7 mouse cellular contexts compared by ENCODE assay signal in the genomic region with DNA sequence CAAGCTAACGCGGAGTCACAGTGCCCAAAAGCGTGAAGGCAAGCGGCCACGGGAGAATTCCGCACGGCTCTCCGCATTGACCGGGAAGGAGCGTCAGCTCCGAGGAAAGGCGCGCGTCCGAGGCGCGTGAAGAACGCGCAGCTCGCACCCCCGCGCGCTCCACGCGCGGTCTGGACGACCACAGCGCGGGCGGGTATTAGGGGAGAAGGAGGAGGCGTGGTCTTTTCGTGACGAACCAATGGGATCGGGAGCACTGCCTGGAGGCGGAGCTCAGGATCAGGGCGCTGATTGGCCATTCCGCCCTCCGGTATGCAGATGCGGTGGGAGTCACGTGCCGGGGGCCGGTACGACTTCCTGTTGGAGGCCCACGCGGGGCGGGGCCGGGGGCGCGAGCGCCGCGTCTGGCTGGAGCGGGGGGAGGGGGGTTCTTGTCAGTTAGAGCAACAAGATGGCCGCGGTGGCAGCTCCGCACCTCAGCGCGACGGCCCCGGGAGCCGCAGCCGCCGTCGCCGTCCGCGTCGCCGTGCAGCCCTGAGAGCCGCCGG. TPM values are rescaled to one million over a fixed set of nuclear protein-coding genes. Genes with fewer than 3 reads are reported as not detected.
DNase-seq lines count a peak whose midpoint lies in the region; ATAC-seq and TF ChIP-seq lines count a peak whose summit lies in the region.

No protein-coding gene starts in this region.

- intact Hi-C loops in left cerebral cortex, postnatal 4 days (cut with DNase I), result loop anchor here (10.0 kb wide), 2 partner anchors 180 to 250 kb away; no protein-coding TSS in a partner anchor

- peaks cover 51% of the 10 kb centered on the region for H3K4me1 ChIP-seq in embryonic facial prominence, embryonic 10.5 days
- H3K4me1 ChIP-seq in intestine, postnatal 0 days (replicated peaks; ENCODE audit: control insufficient read depth, insufficient read depth, low read length), result 0 out of 2 replicates have a peak, but pooled peaks cover 7% of the 10 kb centered on the region
- H3K4me1 ChIP-seq in midbrain, embryonic 12.5 days, result peaks cover 43% of the 10 kb centered on the region
- H3K4me1 ChIP-seq in small intestine, adult 2 months (ENCODE audit: control insufficient read depth, insufficient read depth, insufficient read length, low read length), result peaks cover 5% of the 10 kb centered on the region

- TF ChIP-seq CTCF in intestine, postnatal 0 days (IDR thresholded peaks at IDR 0.05; ENCODE audit: low read depth), result peak; percentile 21; the same call in 1 of the 2 replicates
- no peak for TF ChIP-seq CTCF in small intestine, adult 2 months (IDR thresholded peaks at IDR 0.05; ENCODE audit: extremely low read depth, insufficient read length, insufficient replicate concordance, low read depth, low read length)

- H3K4me2 ChIP-seq in intestine, postnatal 0 days (replicated peaks; ENCODE audit: low read depth), result peak overlapping the region; percentile 95
- H3K4me2 ChIP-seq in midbrain, embryonic 12.5 days (replicated peaks), result peak overlapping the region; percentile 85

- peak; percentile 99 for TF ChIP-seq POLR2A in small intestine, adult 2 months (IDR thresholded peaks at IDR 0.05; ENCODE audit: low read depth, low read length)

- WGBS in embryonic facial prominence, embryonic 10.5 days, result under 1% methylated on average over 71 of the region's 71 CpGs
- under 1% methylated on average over 52 of the region's 71 CpGs for WGBS in intestine, postnatal 0 days
- under 1% methylated on average over 54 of the region's 71 CpGs for WGBS in midbrain, embryonic 12.5 days
- WGBS in small intestine, adult 2 months, result 1% methylated on average over 71 of the region's 71 CpGs

- no peaks in the 10 kb centered on the region for H3K36me3 ChIP-seq in embryonic facial prominence, embryonic 10.5 days (replicated peaks)
- no peaks in the 10 kb centered on the region for H3K36me3 ChIP-seq in intestine, postnatal 0 days (ENCODE audit: control insufficient read depth, insufficient read depth)
- H3K36me3 ChIP-seq in midbrain, embryonic 12.5 days, result no peaks in the 10 kb centered on the region
- H3K36me3 ChIP-seq in small intestine, adult 2 months (ENCODE audit: control insufficient read depth, insufficient read depth, low read length), result no peaks in the 10 kb centered on the region

- H3K27me3 ChIP-seq in embryonic facial prominence, embryonic 10.5 days (replicated peaks; ENCODE audit: low read depth, poor library complexity, severe bottlenecking), result peaks cover 32% of the 10 kb centered on the region
- H3K27me3 ChIP-seq in intestine, postnatal 0 days (replicated peaks; ENCODE audit: control insufficient read depth, insufficient read depth, low read length), result peaks cover 4% of the 10 kb centered on the region; the same call in 1 of the 2 replicates
- peaks cover 22% of the 10 kb centered on the region for H3K27me3 ChIP-seq in midbrain, embryonic 12.5 days
- H3K27me3 ChIP-seq in small intestine, adult 2 months (ENCODE audit: control insufficient read depth, insufficient read depth, low read length), result peaks cover 6% of the 10 kb centered on the region; the same call in 1 of the 2 replicates

- H3K9ac ChIP-seq in intestine, postnatal 0 days (ENCODE audit: low read depth, low read length), result peak overlapping the region; percentile 97
- H3K9ac ChIP-seq in midbrain, embryonic 12.5 days (replicated peaks), result peak overlapping the region; percentile 100

- H3K4me3 ChIP-seq in embryonic facial prominence, embryonic 10.5 days, result peak overlapping the region; percentile 78
- H3K4me3 ChIP-seq in intestine, postnatal 0 days (ENCODE audit: low read depth, low read length), result peak overlapping the region; percentile 92
- peak overlapping the region; percentile 99 for H3K4me3 ChIP-seq in midbrain, embryonic 12.5 days
- H3K4me3 ChIP-seq in small intestine, adult 2 months (ENCODE audit: low read depth, low read length), result peak overlapping the region; percentile 89

- peak; percentile 99 for DNase-seq in adrenal gland, postnatal 10 days
- peak; percentile 100 for DNase-seq in embryonic facial prominence, embryonic 10.5 days (ENCODE audit: low spot score)
- peak; percentile 79 for DNase-seq in gonadal fat pad, adult 2 months (ENCODE audit: low read depth)
- peak; percentile 100 for DNase-seq in left cerebral cortex, postnatal 4 days

- no peaks in the 10 kb centered on the region for H3K9me3 ChIP-seq in embryonic facial prominence, embryonic 10.5 days
- no peaks in the 10 kb centered on the region for H3K9me3 ChIP-seq in intestine, postnatal 0 days (ENCODE audit: control insufficient read depth)
- H3K9me3 ChIP-seq in midbrain, embryonic 12.5 days, result no peaks in the 10 kb centered on the region

- H3K27ac ChIP-seq in embryonic facial prominence, embryonic 10.5 days (replicated peaks), result peak overlapping the region; percentile 96
- peak overlapping the region; percentile 93 for H3K27ac ChIP-seq in intestine, postnatal 0 days (ENCODE audit: low read depth, low read length)
- H3K27ac ChIP-seq in midbrain, embryonic 12.5 days (replicated peaks), result peak overlapping the region; percentile 98
- H3K27ac ChIP-seq in small intestine, adult 2 months (ENCODE audit: insufficient read depth, low read depth, low read length), result peak overlapping the region; percentile 83

- ATAC-seq in intestine, postnatal 0 days, result peak; percentile 99
- peak; percentile 97 for ATAC-seq in midbrain, embryonic 12.5 days (ENCODE audit: low FRiP score, low read depth)

RNA-seq across cellular contexts. Expression of a gene that starts 0.4 kb away (rescaled TPM):
- 10 to 100 TPM; 20.3 to 23.7 TPM for total RNA-seq in adrenal gland, postnatal 10 days (2021)
- polyA plus RNA-seq in embryonic facial prominence, embryonic 10.5 days (2016; fragmentation: Nextera tagmentation; extraction: Ambion mirVana), result 13.9 and 15.2 TPM in 2 replicates
- 15.0 and 15.8 TPM in 2 replicates for polyA plus RNA-seq in gonadal fat pad, adult 2 months (2012; rRNA removed)
- polyA plus RNA-seq in intestine, postnatal 0 days (2015; fragmentation: Nextera tagmentation; extraction: Ambion mirVana), result 6.1 and 6.9 TPM in 2 replicates
- 10 to 100 TPM; 89.8 to 90.7 TPM for total RNA-seq in left cerebral cortex, postnatal 4 days (2021)
- polyA plus RNA-seq in midbrain, embryonic 12.5 days (2016; fragmentation: Nextera tagmentation; extraction: Ambion mirVana), result 24.3 and 26.4 TPM in 2 replicates
- 5.9 and 14.6 TPM in 2 replicates for polyA plus RNA-seq in small intestine, adult 2 months (2012; rRNA removed)

Comparison
In these comparisons a context has a peak if more than half of its experiments do, and no peak if none do; other contexts are left out.
1. Peak in every context shown above with its lines: DNase-seq, ATAC-seq, H3K4me3 ChIP-seq and H3K27ac ChIP-seq.